Mouse (Mus musculus) megakaryocyte, embryonic 14.5 days (primary cell): ENCODE measurements at regions not wholly inside any gene's neighbourhood (a gene's known extent, or its start where the extent isn't known, plus 50 kb on each side); places are given as distances from the start of the nearest gene placed in this dataset.

Experiments used
- FLI1 ChIP-seq: IDR thresholded peaks from 2 replicates; pipeline ENCODE4 v1.6.1; 2012; ENCODE audit warnings: low read length, inconsistent platforms, mixed read lengths
- GATA1 ChIP-seq: IDR thresholded peaks from 3 replicates; pipeline ENCODE4 v1.6.1; 2012; ENCODE audit warnings: mixed read lengths, low read length, inconsistent platforms, borderline replicate concordance

- TF ChIP-seq GATA1 (no peak), FLI1 (no peak)
Measured at GRCm38 (mm10) chr7:40670401-40670800, 227.7 kb upstream of the Vstm2b start.
